Mouse (Mus musculus): ENCODE results near the gene Vars2.

GRCm38 (mm10) chr17:35681986-35682385 is 14.6 kb upstream of the Vars2 start:
- TF ChIP-seq POLR2A (IDR thresholded peaks at IDR 0.05; ENCODE audit: low read depth, low read length) = no peak
- TF ChIP-seq NRF1 (IDR thresholded peaks at IDR 0.05; ENCODE audit: low read depth, low read length) = no peak
